Mouse (Mus musculus) ES-Bruce4 (cell line): ENCODE data around the gene Ppp2r2c.

Experiments
- CTCF ChIP-seq: IDR thresholded peaks from one replicate; pipeline ENCODE4 v1.8.1; 2011; ENCODE audit warnings: low read depth, low read length
- EP300 ChIP-seq: IDR thresholded peaks from 2 replicates; pipeline ENCODE4 v1.6.1; 2011; ENCODE audit warnings: low read depth, low read length; ENCODE audit not compliant: insufficient read depth

DNA sequence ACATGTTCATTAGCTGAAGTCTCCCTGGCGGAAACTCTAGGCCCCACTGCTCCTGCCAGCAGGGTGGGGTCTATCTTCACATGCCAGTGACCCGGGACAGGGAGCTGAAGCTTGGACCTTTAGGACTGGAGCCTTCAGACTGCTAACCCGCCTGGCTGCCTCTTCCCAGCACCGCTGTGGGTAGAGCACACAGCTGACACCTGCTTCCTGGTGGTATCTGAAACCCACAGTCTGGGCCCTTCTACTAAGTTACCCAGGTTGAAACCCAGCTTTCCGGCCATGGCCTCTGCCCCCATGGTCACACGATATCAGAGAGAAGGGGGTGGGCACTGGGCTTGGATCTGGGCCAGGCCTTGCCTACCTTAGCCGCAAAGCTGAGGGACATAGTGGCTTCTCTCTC lies 111.3 kb downstream of the Ppp2r2c start:
- TF ChIP-seq CTCF (no peak), EP300 (no peak)
